Mouse (Mus musculus): ENCODE measurements at regions not wholly inside any gene's neighbourhood (a gene's known extent, or its start where the extent isn't known, plus 50 kb on each side); places are given as distances from the start of the nearest gene placed in this dataset.
"Not testable (repeated sequence)": the region's sequence is repeated elsewhere in the genome, so short reads cannot be mapped to it uniquely, and the experiment has no call there.

- peak; percentile 55 to 68 for DNase-seq
Observed at GRCm38 (mm10) chr16:30193294-30194261, 73.7 kb downstream of the Cpn2 start.

GRCm38 (mm10) chr16:30194836-30195235 lies 72.5 kb downstream of the Cpn2 start:
- DNase-seq, result no peak

GRCm38 (mm10) chr16:30195859-30196258 lies 71.4 kb downstream of the Cpn2 start:
- not testable (repeated sequence) for DNase-seq

- no peak for DNase-seq
Observed at GRCm38 (mm10) chr16:30197351-30197750, 69.9 kb downstream of the Cpn2 start.

GRCm38 (mm10) chr16:30199836-30200235 lies 67.5 kb downstream of the Cpn2 start:
- no peak for DNase-seq

GRCm38 (mm10) chr16:30204144-30204543 lies 63.2 kb downstream of the Cpn2 start:
- DNase-seq, result no peak

GRCm38 (mm10) chr16:30205314-30205815 lies 61.9 kb downstream of the Cpn2 start:
- DNase-seq, result no peak

- no peak for DNase-seq
Observed at GRCm38 (mm10) chr16:30205816-30206356, 61.4 kb downstream of the Cpn2 start.

All from cerebellum, postnatal 25 days (tissue).